Mouse (Mus musculus) heart, adult 2 months (tissue): ENCODE results near the gene Gm6525.

Experiments
- CTCF ChIP-seq: fragments of 200-600 bp; IDR thresholded peaks from 2 replicates; pipeline ENCODE4 v1.8.1; 2022; ENCODE audit warnings: antibody characterized with exemption, mild to moderate bottlenecking, moderate library complexity
- EP300 ChIP-seq: fragments of 200-500 bp; IDR thresholded peaks from 2 replicates; pipeline ENCODE4 v1.6.1; 2011; ENCODE audit warnings: low read depth, low read length, control low read depth; ENCODE audit not compliant: insufficient read depth
- POLR2A ChIP-seq: fragments of 200-500 bp; IDR thresholded peaks from 2 replicates; pipeline ENCODE4 v1.6.1; 2011; ENCODE audit warnings: mild to moderate bottlenecking, low read depth, low read length, control low read depth; ENCODE audit not compliant: insufficient read depth

GRCm38 (mm10) chr3:84175337-84176315, 1.7 kb downstream of the Gm6525 start:
- TF ChIP-seq CTCF: no peak
- peak; percentile 90 for TF ChIP-seq EP300
- TF ChIP-seq POLR2A: no peak
